Mouse (Mus musculus): ENCODE data around the gene Hook2. TPM values are rescaled to one million over a fixed set of nuclear protein-coding genes. Genes with fewer than 3 reads are reported as not detected.
A peak's percentile ranks its signal among the peaks of the same experiment; 100 is the strongest.

Hook2 gene
- polyA plus RNA-seq, 1 experiment = 17.4 TPM

DNA sequence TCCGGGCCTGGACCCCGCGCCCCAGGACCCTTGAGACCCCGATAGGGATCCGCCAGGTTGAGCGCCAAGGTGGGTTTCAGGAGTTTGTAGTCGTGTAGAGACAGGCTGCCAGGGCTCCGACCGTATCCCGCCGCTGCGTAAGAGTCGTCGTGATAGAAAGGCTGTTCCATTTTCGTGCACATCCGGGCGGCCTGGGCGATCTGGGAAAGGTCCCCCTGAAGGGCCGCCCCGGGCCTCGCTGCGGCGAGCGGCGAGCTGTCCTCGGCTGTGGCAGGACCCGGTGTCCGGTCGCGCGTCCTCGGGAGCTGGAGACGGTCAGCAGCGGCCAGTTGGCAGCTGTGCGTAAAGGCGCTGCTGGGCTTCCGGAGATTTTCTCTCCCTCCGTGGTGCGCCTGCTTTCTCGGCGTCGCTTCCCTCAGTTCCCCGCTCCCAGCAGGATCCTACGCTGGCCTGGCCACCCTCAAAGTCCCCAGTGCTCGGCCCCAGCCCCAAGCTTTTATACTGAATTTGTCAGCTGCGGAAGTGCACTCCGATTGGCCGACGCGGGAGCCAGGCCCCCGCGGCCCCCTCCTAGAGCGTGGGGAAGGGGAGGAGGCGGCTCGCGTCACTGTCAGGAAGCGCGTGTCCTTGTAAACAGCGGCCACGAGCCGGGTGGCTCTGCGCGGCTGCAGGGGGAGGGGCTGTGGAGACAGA, 12.0 kb upstream of the Hook2 start, which contains the start of gene Junb:
Gene Junb, minus strand, starts transcription at position 471 of the 693 bp plus-strand sequence.
- peaks cover 37% of the 10 kb centered on the region for H3K4me1 ChIP-seq (ENCODE audit: control insufficient read depth, insufficient read depth, low read length)
- H3K27ac ChIP-seq (ENCODE audit: insufficient read depth, low read depth, low read length) = peak within 1 kb of the TSS; percentile 94
- TF ChIP-seq POLR2A (IDR thresholded peaks at IDR 0.05; ENCODE audit: borderline replicate concordance, low read depth, low read length) = peak; percentile 100
- TF ChIP-seq CTCF (IDR thresholded peaks at IDR 0.05; ENCODE audit: low read depth, low read length) = no peak
- H3K4me3 ChIP-seq (ENCODE audit: insufficient read depth, low read length) = peak within 1 kb of the TSS; percentile 89

DNA sequence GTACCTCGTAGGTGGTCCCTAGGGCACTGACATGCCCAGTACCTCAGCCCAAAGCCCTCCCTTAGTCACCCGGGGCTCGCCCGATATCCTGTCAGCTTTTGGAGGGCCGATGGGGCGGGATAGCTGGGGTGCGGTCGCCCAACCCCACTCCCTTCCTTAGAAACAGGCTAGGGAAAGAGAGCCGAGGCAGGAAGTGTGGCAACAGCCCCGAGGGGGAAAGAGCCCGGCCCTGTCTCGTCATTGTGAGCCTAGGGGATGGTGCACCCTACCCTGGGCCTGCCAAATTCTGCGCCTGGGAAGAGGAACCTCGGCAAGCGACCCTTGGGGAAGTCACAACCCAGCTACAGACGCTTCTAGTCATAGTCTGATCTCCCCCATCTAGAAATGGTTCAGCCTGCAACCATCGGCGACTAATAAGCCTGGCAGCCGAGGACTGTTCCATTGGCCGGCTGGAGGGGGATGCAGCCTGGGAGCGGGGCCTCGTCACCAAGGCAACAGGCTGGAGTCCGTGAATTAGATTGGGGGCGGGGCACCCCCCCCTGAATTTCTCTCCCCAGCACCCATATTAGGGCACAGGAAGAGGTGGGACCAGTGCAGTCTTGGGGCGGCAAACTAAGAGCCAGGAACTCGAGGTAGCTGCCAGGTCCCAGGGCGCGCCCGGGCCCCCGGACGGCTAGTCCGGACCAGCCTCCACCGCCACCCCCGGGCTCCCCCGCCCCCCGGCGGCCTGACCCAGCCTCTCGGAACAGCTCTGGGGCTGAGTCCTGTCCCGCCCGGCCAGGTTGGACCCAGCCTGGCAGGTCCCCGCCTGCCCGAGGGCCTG, 10.6 kb upstream of the Hook2 start:
- Histone ChIP-seq H3K4me3 (ENCODE audit: insufficient read depth, low read length) (peak overlapping the region; percentile 56), H3K4me1 (ENCODE audit: control insufficient read depth, insufficient read depth, low read length) (peaks cover 46% of the 10 kb centered on the region), H3K27ac (ENCODE audit: insufficient read depth, low read depth, low read length) (peak overlapping the region; percentile 94)
- TF ChIP-seq POLR2A (IDR thresholded peaks at IDR 0.05; ENCODE audit: borderline replicate concordance, low read depth, low read length) = no peak
- TF ChIP-seq CTCF (IDR thresholded peaks at IDR 0.05; ENCODE audit: low read depth, low read length) = no peak

DNA sequence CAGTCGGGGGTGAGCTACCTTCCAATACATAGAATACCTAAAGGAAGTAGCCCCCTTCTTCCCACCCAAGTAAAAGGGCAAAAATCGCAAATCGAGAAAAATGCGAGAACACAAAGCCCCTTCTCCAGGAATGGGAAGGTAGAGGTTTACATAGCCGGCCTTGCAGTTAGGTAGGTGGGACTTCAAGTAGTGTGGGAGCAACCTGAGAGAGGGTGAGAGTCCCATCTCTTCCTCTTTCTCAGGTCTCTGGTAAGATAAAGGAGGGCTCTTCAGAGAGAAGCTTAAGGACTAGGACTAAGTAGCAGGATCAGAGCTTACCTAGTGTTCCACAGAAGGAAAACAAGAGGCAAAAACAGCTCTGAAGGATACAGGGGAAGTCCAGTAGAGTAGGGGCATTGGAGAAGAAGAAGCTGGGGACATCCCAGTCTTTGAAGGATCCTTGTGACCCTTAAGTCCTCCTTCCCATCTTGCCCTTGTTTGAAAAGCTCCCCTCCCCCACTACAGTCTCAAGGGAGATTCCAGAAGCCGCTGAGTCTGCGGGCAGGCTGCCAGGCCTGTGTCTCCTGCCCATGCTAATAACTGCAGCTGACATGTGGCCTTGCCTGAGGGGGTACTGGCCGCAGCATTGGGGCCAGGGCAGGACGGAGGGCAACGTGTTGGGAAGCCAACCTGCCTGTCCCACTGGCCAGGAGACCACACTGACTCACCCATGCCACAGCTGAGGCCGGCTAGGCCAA, 9.6 kb upstream of the Hook2 start:
- Histone ChIP-seq H3K27ac (ENCODE audit: insufficient read depth, low read depth, low read length) (peak overlapping the region; percentile 94), H3K4me3 (ENCODE audit: insufficient read depth, low read length) (peak overlapping the region; percentile 56), H3K4me1 (ENCODE audit: control insufficient read depth, insufficient read depth, low read length) (peaks cover 44% of the 10 kb centered on the region)
- TF ChIP-seq CTCF (IDR thresholded peaks at IDR 0.05; ENCODE audit: low read depth, low read length) (no peak), POLR2A (IDR thresholded peaks at IDR 0.05; ENCODE audit: borderline replicate concordance, low read depth, low read length) (0 out of 2 replicates have a peak, but pooled peaks have one; percentile 34)

DNA sequence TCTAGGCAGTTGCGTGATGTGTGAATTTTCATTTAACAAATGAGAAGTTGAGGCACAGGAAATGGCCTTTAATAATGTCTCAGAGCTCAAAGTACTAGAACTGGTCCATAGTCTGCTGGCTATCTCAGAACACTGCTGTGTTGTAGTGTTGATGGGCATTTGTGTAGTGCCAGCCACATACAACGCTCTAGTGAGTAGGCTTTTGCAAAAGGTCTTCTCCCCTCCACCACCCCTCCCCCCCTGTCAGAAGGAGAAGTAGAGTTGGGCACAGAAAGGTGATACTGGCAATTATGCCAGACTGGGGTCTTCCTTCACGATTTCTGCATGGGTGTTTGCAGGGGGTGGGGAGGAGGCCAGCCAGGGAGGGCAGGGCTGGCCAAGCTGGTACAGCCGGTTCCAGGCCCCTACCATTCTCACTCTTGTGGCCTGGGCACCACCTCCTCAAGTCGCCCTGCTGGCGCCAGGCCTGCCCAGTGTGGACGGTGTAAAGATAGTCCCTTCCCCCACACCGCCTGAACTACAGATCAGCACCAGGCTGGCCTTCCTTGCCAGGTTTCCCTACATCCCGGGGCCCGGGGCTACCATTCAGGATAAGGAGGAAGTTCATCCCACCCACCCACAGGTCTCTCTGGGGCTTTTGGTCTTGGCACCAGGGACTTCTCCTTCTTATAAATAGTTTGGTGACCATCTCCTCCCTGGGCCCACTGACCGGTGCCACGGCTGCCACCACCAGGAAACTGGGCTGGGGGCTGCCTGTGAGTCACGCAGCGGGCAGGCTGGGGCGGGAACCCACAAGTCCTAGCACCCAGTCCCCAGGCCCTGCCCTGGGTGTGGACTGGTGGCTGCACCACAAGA, 8.5 kb upstream of the Hook2 start:
- peaks cover 49% of the 10 kb centered on the region for H3K4me1 ChIP-seq (ENCODE audit: control insufficient read depth, insufficient read depth, low read length)
- H3K4me3 ChIP-seq (ENCODE audit: insufficient read depth, low read length) = peak overlapping the region; percentile 18
- H3K27ac ChIP-seq (ENCODE audit: insufficient read depth, low read depth, low read length) = peak overlapping the region; percentile 94
- TF ChIP-seq POLR2A (IDR thresholded peaks at IDR 0.05; ENCODE audit: borderline replicate concordance, low read depth, low read length) (no peak), CTCF (IDR thresholded peaks at IDR 0.05; ENCODE audit: low read depth, low read length) (no peak)

DNA sequence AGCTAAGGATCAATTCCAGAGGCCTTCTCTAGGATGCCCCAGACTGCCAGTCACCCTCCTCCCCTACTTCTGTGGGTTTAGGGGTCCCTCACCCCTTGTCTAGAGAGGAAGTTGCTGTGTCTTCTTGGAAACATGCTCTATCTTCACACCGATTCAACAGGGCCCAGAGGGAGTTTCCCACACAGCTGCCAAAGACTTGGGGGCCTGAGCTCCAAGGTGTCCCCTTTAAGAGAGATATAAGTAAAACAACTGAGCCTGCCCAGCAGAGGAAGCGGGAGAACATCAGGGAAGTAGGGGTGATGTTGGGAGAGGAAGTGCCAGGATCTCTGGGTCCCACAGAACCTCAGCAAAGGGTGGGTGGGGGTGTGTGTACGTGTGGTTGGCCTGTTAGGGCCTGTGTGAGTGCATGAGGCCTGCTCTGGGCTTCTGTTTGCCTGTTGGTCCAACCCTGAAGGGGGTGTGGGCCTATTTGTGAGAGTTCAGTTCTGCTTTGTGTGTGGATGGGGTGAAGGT, 7.8 kb upstream of the Hook2 start:
- Histone ChIP-seq H3K4me3 (ENCODE audit: insufficient read depth, low read length) (peak overlapping the region; percentile 18), H3K27ac (ENCODE audit: insufficient read depth, low read depth, low read length) (peak overlapping the region; percentile 94), H3K4me1 (ENCODE audit: control insufficient read depth, insufficient read depth, low read length) (peaks cover 52% of the 10 kb centered on the region)
- TF ChIP-seq CTCF (IDR thresholded peaks at IDR 0.05; ENCODE audit: low read depth, low read length) = no peak
- no peak for TF ChIP-seq POLR2A (IDR thresholded peaks at IDR 0.05; ENCODE audit: borderline replicate concordance, low read depth, low read length)

DNA sequence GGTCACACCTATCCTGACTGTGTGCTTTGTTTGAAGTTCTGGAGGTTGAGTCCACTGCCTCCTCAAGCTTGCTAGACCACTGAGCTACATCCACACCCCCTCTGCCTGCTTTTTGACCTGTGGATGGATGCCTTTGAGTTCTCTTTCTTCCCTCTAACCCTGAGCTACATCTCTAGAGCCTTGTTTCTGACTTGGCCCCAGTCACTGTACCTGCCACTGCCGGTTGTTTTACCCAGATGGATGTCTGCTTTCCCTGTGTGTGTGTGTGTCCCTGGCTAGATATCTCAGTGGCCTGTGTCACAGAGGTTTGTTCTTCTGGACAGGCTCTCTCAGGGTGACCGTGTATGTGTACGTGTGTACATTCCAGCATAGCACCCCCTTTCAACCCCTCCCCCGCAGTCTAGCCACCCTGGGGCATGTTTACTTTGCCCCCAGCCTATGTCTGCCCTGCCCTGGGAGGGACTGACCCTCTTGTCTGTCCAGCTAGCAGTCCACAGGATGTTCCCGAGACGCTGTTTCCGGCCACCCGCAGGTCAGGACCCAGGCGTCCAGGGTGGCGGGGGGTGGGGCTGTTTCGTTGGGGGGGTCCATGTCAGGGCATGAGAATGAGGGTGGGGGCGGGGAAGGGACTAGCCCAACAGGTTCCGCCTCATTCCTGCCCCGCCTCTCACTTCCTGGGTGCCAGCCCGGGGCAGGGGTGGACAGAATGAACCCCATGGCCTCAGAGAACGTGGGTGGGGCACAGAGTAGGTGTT, 5.9 kb upstream of the Hook2 start:
- peak overlapping the region; percentile 99 for H3K27ac ChIP-seq (ENCODE audit: insufficient read depth, low read depth, low read length)
- H3K4me1 ChIP-seq (ENCODE audit: control insufficient read depth, insufficient read depth, low read length) = peaks cover 53% of the 10 kb centered on the region
- TF ChIP-seq POLR2A (IDR thresholded peaks at IDR 0.05; ENCODE audit: borderline replicate concordance, low read depth, low read length) = no peak
- no peak for TF ChIP-seq CTCF (IDR thresholded peaks at IDR 0.05; ENCODE audit: low read depth, low read length)
- H3K4me3 ChIP-seq (ENCODE audit: insufficient read depth, low read length) = peak overlapping the region; percentile 71

DNA sequence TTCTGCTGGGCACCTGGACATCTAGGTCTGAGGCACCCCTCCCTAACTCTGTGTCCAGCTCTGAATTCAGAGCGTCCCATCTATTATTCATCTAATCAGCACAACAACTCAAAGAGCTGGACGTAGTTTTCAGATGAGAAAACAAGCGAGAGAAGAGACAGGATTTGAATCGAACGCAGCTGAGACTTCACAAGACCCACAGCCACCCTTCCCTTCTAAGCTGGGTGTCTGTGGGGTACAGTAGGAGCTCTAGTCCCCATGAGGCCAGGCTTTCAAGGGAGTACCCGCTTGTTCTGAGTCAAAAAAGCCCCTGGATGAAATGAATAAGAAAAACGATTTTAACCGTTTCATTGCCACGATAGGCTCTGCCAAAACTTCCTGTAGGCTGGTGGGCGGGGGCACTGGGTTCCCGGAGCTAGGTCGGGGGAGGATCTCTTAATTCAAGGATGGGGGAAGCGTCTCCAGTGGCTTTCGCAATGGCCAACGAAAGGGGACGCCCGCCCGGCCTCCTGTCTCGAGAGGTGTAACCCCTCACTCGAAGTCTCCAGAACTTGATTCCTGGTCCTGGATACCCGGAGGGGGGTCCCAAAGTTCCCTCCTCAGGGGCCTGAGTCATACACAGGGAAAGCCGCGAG, 5.2 kb upstream of the Hook2 start:
- Histone ChIP-seq H3K27ac (ENCODE audit: insufficient read depth, low read depth, low read length) (peak overlapping the region; percentile 99), H3K4me3 (ENCODE audit: insufficient read depth, low read length) (peak overlapping the region; percentile 71), H3K4me1 (ENCODE audit: control insufficient read depth, insufficient read depth, low read length) (peaks cover 53% of the 10 kb centered on the region)
- TF ChIP-seq POLR2A (IDR thresholded peaks at IDR 0.05; ENCODE audit: borderline replicate concordance, low read depth, low read length) (no peak), CTCF (IDR thresholded peaks at IDR 0.05; ENCODE audit: low read depth, low read length) (no peak; the same call in 1 of the 2 replicates)
